Mouse (Mus musculus): Measurements from ENCODE around the gene Zzef1. TPM values are rescaled to one million over a fixed set of nuclear protein-coding genes. Genes with fewer than 3 reads are reported as not detected.

The Zzef1 gene
- polyA plus RNA-seq, 1 experiment, result 104 TPM

- Histone ChIP-seq H3K4me1 (ENCODE audit: control insufficient read depth, insufficient read depth, insufficient read length, low read length) (peaks cover 8% of the 10 kb centered on the region; the same call in 1 of the 2 replicates), H3K36me3 (ENCODE audit: control insufficient read depth, insufficient read depth, low read length) (peaks cover 60% of the 10 kb centered on the region), H3K4me3 (ENCODE audit: low read depth, low read length) (no peak overlapping the region), H3K27ac (ENCODE audit: insufficient read depth, low read depth, low read length) (no peak overlapping the region), H3K27me3 (ENCODE audit: control insufficient read depth, insufficient read depth, low read length) (no peaks in the 10 kb centered on the region)
- TF ChIP-seq POLR2A (IDR thresholded peaks at IDR 0.05; ENCODE audit: low read depth, low read length) (no peak), CTCF (IDR thresholded peaks at IDR 0.05; ENCODE audit: extremely low read depth, insufficient read length, insufficient replicate concordance, low read depth, low read length) (no peak)
- 27% methylated on average over 1 of the region's 1 CpGs for WGBS
Measured at GRCm38 (mm10) chr11:72924458-72924857, 128.4 kb downstream of the Zzef1 start.

- Histone ChIP-seq H3K27me3 (ENCODE audit: control insufficient read depth, insufficient read depth, low read length) (no peaks in the 10 kb centered on the region), H3K36me3 (ENCODE audit: control insufficient read depth, insufficient read depth, low read length) (peaks cover 57% of the 10 kb centered on the region), H3K4me3 (ENCODE audit: low read depth, low read length) (no peak overlapping the region), H3K4me1 (ENCODE audit: control insufficient read depth, insufficient read depth, insufficient read length, low read length) (peaks cover 8% of the 10 kb centered on the region; the same call in 1 of the 2 replicates), H3K27ac (ENCODE audit: insufficient read depth, low read depth, low read length) (no peak overlapping the region)
- no peak for TF ChIP-seq POLR2A (IDR thresholded peaks at IDR 0.05; ENCODE audit: low read depth, low read length)
- TF ChIP-seq CTCF (IDR thresholded peaks at IDR 0.05; ENCODE audit: extremely low read depth, insufficient read length, insufficient replicate concordance, low read depth, low read length), result no peak
- 11% methylated on average over 2 of the region's 2 CpGs for WGBS
Measured at GRCm38 (mm10) chr11:72925067-72925466, 129.0 kb downstream of the Zzef1 start.

- H3K36me3 ChIP-seq (ENCODE audit: control insufficient read depth, insufficient read depth, low read length), result peaks cover 47% of the 10 kb centered on the region
- H3K27ac ChIP-seq (ENCODE audit: insufficient read depth, low read depth, low read length), result no peak overlapping the region
- H3K4me3 ChIP-seq (ENCODE audit: low read depth, low read length), result no peak overlapping the region
- H3K4me1 ChIP-seq (ENCODE audit: control insufficient read depth, insufficient read depth, insufficient read length, low read length), result peaks cover 8% of the 10 kb centered on the region; the same call in 1 of the 2 replicates
- WGBS, result 53% methylated on average over 13 of the region's 13 CpGs
- TF ChIP-seq CTCF (IDR thresholded peaks at IDR 0.05; ENCODE audit: extremely low read depth, insufficient read length, insufficient replicate concordance, low read depth, low read length), result peak; percentile 97; the same call in 1 of the 2 replicates
- TF ChIP-seq POLR2A (IDR thresholded peaks at IDR 0.05; ENCODE audit: low read depth, low read length), result no peak
- no peaks in the 10 kb centered on the region for H3K27me3 ChIP-seq (ENCODE audit: control insufficient read depth, insufficient read depth, low read length)
Measured at GRCm38 (mm10) chr11:72926226-72926890, 130.3 kb downstream of the Zzef1 start.

- Histone ChIP-seq H3K4me1 (ENCODE audit: control insufficient read depth, insufficient read depth, insufficient read length, low read length) (peaks cover 8% of the 10 kb centered on the region; the same call in 1 of the 2 replicates), H3K36me3 (ENCODE audit: control insufficient read depth, insufficient read depth, low read length) (peaks cover 28% of the 10 kb centered on the region), H3K27ac (ENCODE audit: insufficient read depth, low read depth, low read length) (no peak overlapping the region), H3K4me3 (ENCODE audit: low read depth, low read length) (no peak overlapping the region), H3K27me3 (ENCODE audit: control insufficient read depth, insufficient read depth, low read length) (no peaks in the 10 kb centered on the region)
- 57% methylated on average over 2 of the region's 2 CpGs for WGBS
- no peak for TF ChIP-seq CTCF (IDR thresholded peaks at IDR 0.05; ENCODE audit: extremely low read depth, insufficient read length, insufficient replicate concordance, low read depth, low read length)
- TF ChIP-seq POLR2A (IDR thresholded peaks at IDR 0.05; ENCODE audit: low read depth, low read length), result no peak
Measured at GRCm38 (mm10) chr11:72928516-72928915, 132.5 kb downstream of the Zzef1 start.

GRCm38 (mm10) chr11:72940208-72941143 is 144.4 kb downstream of the Zzef1 start:
- peak overlapping the region; percentile 53 for H3K4me3 ChIP-seq (ENCODE audit: low read depth, low read length)
- WGBS, result 32% methylated on average over 20 of the region's 20 CpGs
- TF ChIP-seq POLR2A (IDR thresholded peaks at IDR 0.05; ENCODE audit: low read depth, low read length), result no peak
- peak; percentile 73; the same call in 1 of the 2 replicates for TF ChIP-seq CTCF (IDR thresholded peaks at IDR 0.05; ENCODE audit: extremely low read depth, insufficient read length, insufficient replicate concordance, low read depth, low read length)
- H3K36me3 ChIP-seq (ENCODE audit: control insufficient read depth, insufficient read depth, low read length), result no peaks in the 10 kb centered on the region
- H3K4me1 ChIP-seq (ENCODE audit: control insufficient read depth, insufficient read depth, insufficient read length, low read length), result peaks cover 3% of the 10 kb centered on the region; the same call in 1 of the 2 replicates
- no peaks in the 10 kb centered on the region for H3K27me3 ChIP-seq (ENCODE audit: control insufficient read depth, insufficient read depth, low read length)
- H3K27ac ChIP-seq (ENCODE audit: insufficient read depth, low read depth, low read length), result peak overlapping the region; percentile 14; the same call in 1 of the 2 replicates

- 61% methylated on average over 7 of the region's 7 CpGs for WGBS
- H3K27ac ChIP-seq (ENCODE audit: insufficient read depth, low read depth, low read length), result 0 out of 2 replicates have a peak overlapping the region, but pooled peaks have one; percentile 80
- no peaks in the 10 kb centered on the region for H3K36me3 ChIP-seq (ENCODE audit: control insufficient read depth, insufficient read depth, low read length)
- H3K27me3 ChIP-seq (ENCODE audit: control insufficient read depth, insufficient read depth, low read length), result no peaks in the 10 kb centered on the region
- no peak for TF ChIP-seq CTCF (IDR thresholded peaks at IDR 0.05; ENCODE audit: extremely low read depth, insufficient read length, insufficient replicate concordance, low read depth, low read length)
- H3K4me1 ChIP-seq (ENCODE audit: control insufficient read depth, insufficient read depth, insufficient read length, low read length), result peaks cover 8% of the 10 kb centered on the region
- H3K4me3 ChIP-seq (ENCODE audit: low read depth, low read length), result no peak overlapping the region
Measured at GRCm38 (mm10) chr11:72944996-72945793, 149.2 kb downstream of the Zzef1 start.

All from small intestine, adult 2 months (tissue).